Mouse (Mus musculus) heart, embryonic 14.5 days (tissue): ENCODE measurements around the gene Eif1ad. TPM values are rescaled to one million over a fixed set of nuclear protein-coding genes. Genes with fewer than 3 reads are reported as not detected.

Experiments used
- ATAC-seq: fragments of 200-750 bp; cut with Nextera tagmentation; 2 replicates; pipeline ENCODE4 v1.8.0; 2017; ENCODE audit warnings: low read depth, moderate TSS enrichment; ENCODE audit not compliant: insufficient number of reproducible peaks, insufficient read depth, low FRiP score
- H3K27ac ChIP-seq, 2 experiments: fragments of 200-500 bp in 1 of 2; fragments of 300-500 bp in 1 of 2; sonication (generic) in 1 of 2; replicated peaks in 1 of 2; 2 replicates each; pipeline ENCODE4 v1.5.1; 2012 to 2014; ENCODE audit warnings: low read depth in 2 of 2, low read length in 2 of 2, control low read depth in 1 of 2, mild to moderate bottlenecking in 1 of 2, mixed read lengths in 1 of 2; ENCODE audit not compliant: control insufficient read depth in 1 of 2, insufficient read depth in 1 of 2
- H3K27me3 ChIP-seq: fragments of 300-500 bp; sonication (generic); 2 replicates; pipeline ENCODE4 v1.6.1; 2014; ENCODE audit warnings: mild to moderate bottlenecking, low read length, control low read depth; ENCODE audit not compliant: control insufficient read depth, insufficient read depth
- H3K36me3 ChIP-seq: fragments of 300-500 bp; sonication (generic); 2 replicates; pipeline ENCODE4 v1.6.1; 2014; ENCODE audit warnings: mild to moderate bottlenecking, control low read depth, low read length, mixed read lengths; ENCODE audit not compliant: control insufficient read depth, insufficient read depth
- H3K4me1 ChIP-seq, 2 experiments: fragments of 200-500 bp in 1 of 2; fragments of 300-500 bp in 1 of 2; sonication (generic) in 1 of 2; 2 replicates each; pipeline ENCODE4 v1.6.1; 2012 to 2014; ENCODE audit warnings: low read length in 2 of 2, control low read depth in 1 of 2, mixed read lengths in 1 of 2; ENCODE audit not compliant: control insufficient read depth in 2 of 2, insufficient read depth in 2 of 2
- H3K4me2 ChIP-seq: fragments of 300-500 bp; sonication (generic); 2 replicates; pipeline ENCODE4 v1.6.1; 2014; ENCODE audit warnings: mild to moderate bottlenecking, low read length
- H3K4me3 ChIP-seq, 2 experiments: fragments of 200-500 bp in 1 of 2; fragments of 300-500 bp in 1 of 2; sonication (generic) in 1 of 2; 2 replicates each; pipeline ENCODE4 v1.5.1; 2012 to 2014; ENCODE audit warnings: low read length in 2 of 2, mild to moderate bottlenecking in 2 of 2, control low read depth in 1 of 2, low read depth in 1 of 2, moderate library complexity in 1 of 2; ENCODE audit not compliant: control insufficient read depth in 1 of 2, insufficient read depth in 1 of 2
- H3K9ac ChIP-seq: fragments of 300-500 bp; sonication (generic); 2 replicates; pipeline ENCODE4 v1.6.1; 2014; ENCODE audit warnings: mild to moderate bottlenecking, low read length
- H3K9me3 ChIP-seq: fragments of 300-500 bp; sonication (generic); 2 replicates; pipeline ENCODE4 v1.6.1; 2016; ENCODE audit warnings: low read length, control low read depth; ENCODE audit not compliant: control insufficient read depth
- WGBS: fragments of 180-500 bp; shearing (Covaris S2); extraction: QIAGEN DNeasy Blood & Tissue Kit; methylation state at CpG from one replicate; pipeline ENCODE4 v1.1.7; 2014; 5-methylcytosine and 5-hydroxymethylcytosine counted together
- polyA plus RNA-seq: library from polyadenylated mRNA; unstranded; fragments of >200 nt; fragmentation: Nextera tagmentation; extraction: Ambion mirVana; gene quantifications from 2 replicates; pipeline ENCODE4 v1.2.1, GENCODE M21; 2014

The Eif1ad gene
- polyA plus RNA-seq, 1 experiment from 2014 or later = 37.4 TPM

DNA sequence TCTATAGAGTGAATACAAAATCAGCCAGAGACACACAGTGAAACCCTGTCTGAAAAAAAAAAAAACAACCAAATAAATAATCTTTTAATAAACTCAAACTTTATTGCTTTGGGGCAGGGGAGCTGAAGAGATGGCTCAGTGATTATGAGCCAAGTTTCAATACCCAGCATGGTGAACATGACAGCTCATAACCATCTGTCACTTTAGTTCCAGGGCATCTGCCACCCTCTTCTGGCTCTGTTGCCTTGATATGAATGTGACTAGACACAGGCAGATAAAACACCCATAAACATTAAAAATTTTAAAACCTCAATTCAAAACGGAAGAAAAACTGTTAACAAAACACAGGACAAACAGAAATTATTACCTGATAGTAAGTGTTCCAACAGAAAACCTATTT is 10.9 kb downstream of the Eif1ad start:
- peaks cover 80% of the 10 kb centered on the region for H3K36me3 ChIP-seq

GRCm38 (mm10) chr19:5383326-5383725 is 16.8 kb downstream of the Eif1ad start:
- Histone ChIP-seq H3K9ac (no peak overlapping the region), H3K4me1 (peaks cover 2 to 8% of the 10 kb centered on the region in 2 experiments; a peak in 2 of 4 replicates), H3K4me2 (no peak overlapping the region), H3K27me3 (no peaks in the 10 kb centered on the region), H3K36me3 (peaks cover 75% of the 10 kb centered on the region), H3K9me3 (no peaks in the 10 kb centered on the region), H3K4me3 (no peak overlapping the region), H3K27ac (no peak overlapping the region)
- ATAC-seq = no peak
- 92% methylated on average over 12 of the region's 12 CpGs for WGBS

More for the DNA sequence above, 10.9 kb downstream of the Eif1ad start:
- Histone ChIP-seq H3K4me3 (no peak overlapping the region), H3K27me3 (no peaks in the 10 kb centered on the region), H3K27ac (no peak overlapping the region), H3K9me3 (no peaks in the 10 kb centered on the region), H3K4me1 (no peaks in the 10 kb centered on the region), H3K9ac (no peak overlapping the region), H3K4me2 (no peak overlapping the region)
- no peak for ATAC-seq
- 88% methylated on average over 1 of the region's 1 CpGs for WGBS

DNA sequence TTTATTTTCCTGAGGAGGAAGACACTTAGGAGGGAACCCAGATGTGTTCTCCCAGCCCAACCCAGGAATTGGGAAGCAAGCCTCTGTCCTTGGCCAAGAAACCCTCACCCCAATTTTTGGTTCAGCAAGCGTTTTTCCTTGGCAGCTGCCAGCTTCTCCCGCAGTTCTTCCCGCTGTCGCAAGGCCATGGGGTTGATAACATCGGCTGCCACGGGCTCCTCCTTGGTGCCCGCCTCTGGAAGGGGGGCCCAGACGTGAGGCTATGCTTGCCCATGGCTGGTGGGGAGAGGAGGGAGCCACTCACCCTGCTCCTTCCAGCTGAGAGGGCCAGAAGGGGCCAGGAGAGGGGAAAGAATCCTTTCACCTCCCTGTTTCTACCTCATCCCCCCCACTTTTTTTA is 18.2 kb downstream of the Eif1ad start:
- 85% methylated on average over 8 of the region's 8 CpGs for WGBS
- H3K36me3 ChIP-seq = peaks cover 62% of the 10 kb centered on the region
- no peak for ATAC-seq

DNA sequence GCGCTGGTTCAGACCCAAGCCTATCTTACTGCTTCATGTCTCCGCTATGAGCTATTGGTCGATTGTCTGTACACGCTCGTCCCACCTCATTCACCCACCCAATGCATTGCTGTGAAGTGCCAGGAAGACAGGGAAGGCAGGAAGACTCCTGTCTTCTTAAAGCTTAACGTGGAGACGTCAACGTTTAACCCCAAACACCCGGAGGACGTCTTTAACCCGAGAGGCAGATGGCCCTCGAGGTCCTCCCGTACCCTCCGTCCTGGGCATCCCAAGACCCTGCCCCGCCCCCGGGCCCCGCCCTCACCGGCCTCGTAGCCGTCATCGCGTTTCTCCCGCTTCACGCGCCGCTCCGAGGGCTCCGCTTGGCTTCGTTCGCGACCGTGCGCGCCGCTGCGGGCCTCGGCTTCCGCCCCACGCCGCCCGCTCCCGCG is 21.5 kb downstream of the Eif1ad start:
- Histone ChIP-seq H3K9ac (peak overlapping the region; percentile 89), H3K36me3 (peaks cover 28% of the 10 kb centered on the region), H3K27me3 (no peaks in the 10 kb centered on the region), H3K27ac (peak overlapping the region; percentile 15 to 81; a peak in 3 of 4 replicates), H3K4me2 (peak overlapping the region; percentile 84), H3K9me3 (no peaks in the 10 kb centered on the region), H3K4me1 (peaks cover 19 to 33% of the 10 kb centered on the region in 2 experiments), H3K4me3 (peak overlapping the region; percentile 85 to 92)
- under 1% methylated on average over 43 of the region's 43 CpGs for WGBS
- 0 out of 2 replicates have a peak, but pooled peaks have one; percentile 36 for ATAC-seq

More for the DNA sequence above, 18.2 kb downstream of the Eif1ad start:
- H3K4me1 ChIP-seq = peaks cover 7 to 14% of the 10 kb centered on the region in 2 experiments
- H3K9ac ChIP-seq = no peak overlapping the region
- no peaks in the 10 kb centered on the region for H3K27me3 ChIP-seq
- no peak overlapping the region for H3K27ac ChIP-seq
- H3K4me2 ChIP-seq = no peak overlapping the region
- H3K9me3 ChIP-seq = no peaks in the 10 kb centered on the region
- H3K4me3 ChIP-seq = no peak overlapping the region

DNA sequence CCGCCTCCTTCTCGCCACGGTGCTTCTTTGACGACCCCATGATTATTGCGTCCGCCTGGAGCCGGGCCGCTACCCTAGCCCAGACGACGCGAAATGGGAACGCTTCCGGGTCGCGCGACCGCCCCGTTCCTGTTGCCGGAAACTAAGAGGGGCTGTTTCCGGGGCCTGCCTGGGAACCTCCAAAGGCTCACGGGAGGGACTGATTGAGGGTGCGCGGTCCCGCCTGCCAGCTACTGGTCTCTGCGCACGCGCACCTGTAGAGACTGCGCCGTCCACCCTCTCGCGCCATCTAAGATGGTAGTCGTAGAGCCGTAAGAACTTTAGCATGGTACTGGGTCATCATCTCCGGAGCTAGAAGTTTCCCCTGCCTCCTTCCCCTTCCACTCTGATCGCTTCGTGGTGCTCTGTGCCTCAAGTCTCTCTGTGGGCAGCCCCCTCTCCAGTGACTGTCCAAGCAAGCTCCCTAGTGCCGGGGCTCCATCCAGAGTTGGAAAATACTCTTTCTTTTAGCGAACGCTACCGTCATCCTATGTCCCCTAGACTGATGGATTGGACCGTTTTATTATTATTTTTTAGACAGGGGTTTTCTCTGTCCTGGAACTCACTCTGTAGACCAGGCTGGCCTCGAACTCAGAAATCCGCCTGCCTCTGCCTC is 22.2 kb downstream of the Eif1ad start, which contains the start of gene Sart1:
Gene Sart1 (minus strand): TSS at position 116 of the 655 bp plus-strand sequence.
- peaks cover 22% of the 10 kb centered on the region for H3K36me3 ChIP-seq
- peaks cover 19 to 35% of the 10 kb centered on the region in 2 experiments for H3K4me1 ChIP-seq
- H3K27me3 ChIP-seq = no peaks in the 10 kb centered on the region
- H3K4me2 ChIP-seq = peak within 1 kb of the TSS; percentile 84
- ATAC-seq = peak; percentile 91
- 2% methylated on average over 43 of the region's 43 CpGs for WGBS
- peak within 1 kb of the TSS; percentile 81 to 84 for H3K27ac ChIP-seq
- H3K9me3 ChIP-seq = no peaks in the 10 kb centered on the region
- peak within 1 kb of the TSS; percentile 85 to 92 for H3K4me3 ChIP-seq
- peak within 1 kb of the TSS; percentile 89 for H3K9ac ChIP-seq

GRCm38 (mm10) chr19:5389647-5390046 is 23.1 kb downstream of the Eif1ad start:
- 12% methylated on average over 12 of the region's 12 CpGs for WGBS
- H3K9ac ChIP-seq = peak overlapping the region; percentile 89
- no peak for ATAC-seq
- peaks cover 12% of the 10 kb centered on the region for H3K36me3 ChIP-seq
- H3K27ac ChIP-seq = peak overlapping the region; percentile 14 to 81; a peak in 3 of 4 replicates
- H3K4me3 ChIP-seq = peak overlapping the region; percentile 85 to 92
- H3K4me1 ChIP-seq = peaks cover 20 to 35% of the 10 kb centered on the region in 2 experiments
- peak overlapping the region; percentile 84 for H3K4me2 ChIP-seq
- no peaks in the 10 kb centered on the region for H3K9me3 ChIP-seq
- H3K27me3 ChIP-seq = no peaks in the 10 kb centered on the region

DNA sequence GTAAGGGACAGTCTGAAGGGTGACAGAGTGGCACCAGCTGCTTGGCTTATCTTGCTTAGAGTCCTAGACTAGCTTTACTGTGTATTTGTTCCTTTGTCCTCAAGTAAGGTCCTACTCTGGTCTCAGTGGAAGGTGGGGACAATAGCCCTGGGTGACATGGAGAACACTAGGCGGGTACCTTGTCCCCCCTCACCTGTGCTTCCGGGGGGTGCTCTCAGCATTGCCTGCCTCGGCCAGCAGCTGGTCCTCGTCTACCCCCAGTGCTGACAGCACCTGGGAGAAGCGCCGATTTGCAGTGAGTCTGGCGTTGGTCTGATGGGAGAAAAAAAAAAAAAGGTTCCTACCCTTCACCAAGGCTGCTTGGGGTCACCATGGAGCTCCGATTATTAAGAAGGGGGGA is 23.9 kb downstream of the Eif1ad start:
- peaks cover 21 to 35% of the 10 kb centered on the region in 2 experiments for H3K4me1 ChIP-seq
- ATAC-seq = no peak
- WGBS = 49% methylated on average over 8 of the region's 8 CpGs
- H3K4me2 ChIP-seq = peak overlapping the region; percentile 84
- H3K9me3 ChIP-seq = no peaks in the 10 kb centered on the region
- H3K9ac ChIP-seq = peak overlapping the region; percentile 89; the same call in 1 of the 2 replicates
- H3K27me3 ChIP-seq = no peaks in the 10 kb centered on the region
- peak overlapping the region in 1 of 2 experiments; percentile 92; a peak in 3 of 4 replicates for H3K4me3 ChIP-seq
- peaks cover 5% of the 10 kb centered on the region for H3K36me3 ChIP-seq
- H3K27ac ChIP-seq = peak overlapping the region; percentile 3 to 81; a peak in 2 of 4 replicates
